Mouse (Mus musculus): ENCODE measurements around the gene Spocd1. TPM values are rescaled to one million over a fixed set of nuclear protein-coding genes. Genes with fewer than 3 reads are reported as not detected.

Spocd1 gene
- 0.09 TPM for polyA plus RNA-seq (2014; fragmentation: Illumina TruSeq; extraction: RNeasy Lipid Tissue Mini Kit (QIAGEN cat#74804); ENCODE audit: low read depth, low replicate concordance)

GRCm38 (mm10) chr4:129928949-129929348 lies at the start of gene Spocd1:
Gene Spocd1 (plus strand): TSS chr4:129929249.

GRCm38 (mm10) chr4:129984421-129985061 lies 55.5 kb downstream of the Spocd1 start, which contains the start of gene Adgrb2:
Gene Adgrb2 (plus strand): TSS chr4:129984870.

Other genes with a start within 250 kb of the Spocd1 start
- 11.9 TPM for gene Tmem39b, start 232.4 kb upstream of the Spocd1 start, polyA plus RNA-seq (2014; fragmentation: Illumina TruSeq; extraction: RNeasy Lipid Tissue Mini Kit (QIAGEN cat#74804); ENCODE audit: low read depth, low replicate concordance)
- gene Khdrbs1, start 186.9 kb upstream of the Spocd1 start, polyA plus RNA-seq (2014; fragmentation: Illumina TruSeq; extraction: RNeasy Lipid Tissue Mini Kit (QIAGEN cat#74804); ENCODE audit: low read depth, low replicate concordance), result 39.9 TPM
- gene Ptp4a2, start 118.0 kb upstream of the Spocd1 start, polyA plus RNA-seq (2014; fragmentation: Illumina TruSeq; extraction: RNeasy Lipid Tissue Mini Kit (QIAGEN cat#74804); ENCODE audit: low read depth, low replicate concordance), result 146 TPM
- gene Adgrb2, start 55.6 kb downstream of the Spocd1 start, polyA plus RNA-seq (2014; fragmentation: Illumina TruSeq; extraction: RNeasy Lipid Tissue Mini Kit (QIAGEN cat#74804); ENCODE audit: low read depth, low replicate concordance), result 1.7 TPM
- gene Col16a1, start 118.6 kb downstream of the Spocd1 start, polyA plus RNA-seq (2014; fragmentation: Illumina TruSeq; extraction: RNeasy Lipid Tissue Mini Kit (QIAGEN cat#74804); ENCODE audit: low read depth, low replicate concordance), result 37.4 TPM
- gene Pef1, start 173.3 kb downstream of the Spocd1 start, polyA plus RNA-seq (2014; fragmentation: Illumina TruSeq; extraction: RNeasy Lipid Tissue Mini Kit (QIAGEN cat#74804); ENCODE audit: low read depth, low replicate concordance), result 118 TPM
- 0.89 TPM for gene Hcrtr1, start 210.1 kb downstream of the Spocd1 start, polyA plus RNA-seq (2014; fragmentation: Illumina TruSeq; extraction: RNeasy Lipid Tissue Mini Kit (QIAGEN cat#74804); ENCODE audit: low read depth, low replicate concordance)
- gene Tinagl1, start 245.9 kb downstream of the Spocd1 start, polyA plus RNA-seq (2014; fragmentation: Illumina TruSeq; extraction: RNeasy Lipid Tissue Mini Kit (QIAGEN cat#74804); ENCODE audit: low read depth, low replicate concordance), result 95.5 TPM